Mouse (Mus musculus): ENCODE results near the gene Tmem182. TPM values are rescaled to one million over a fixed set of nuclear protein-coding genes. Genes with fewer than 3 reads are reported as not detected.
A peak's percentile ranks its signal among the peaks of the same experiment; 100 is the strongest.

Gene Tmem182
- total RNA-seq, 1 experiment = not detected

DNA sequence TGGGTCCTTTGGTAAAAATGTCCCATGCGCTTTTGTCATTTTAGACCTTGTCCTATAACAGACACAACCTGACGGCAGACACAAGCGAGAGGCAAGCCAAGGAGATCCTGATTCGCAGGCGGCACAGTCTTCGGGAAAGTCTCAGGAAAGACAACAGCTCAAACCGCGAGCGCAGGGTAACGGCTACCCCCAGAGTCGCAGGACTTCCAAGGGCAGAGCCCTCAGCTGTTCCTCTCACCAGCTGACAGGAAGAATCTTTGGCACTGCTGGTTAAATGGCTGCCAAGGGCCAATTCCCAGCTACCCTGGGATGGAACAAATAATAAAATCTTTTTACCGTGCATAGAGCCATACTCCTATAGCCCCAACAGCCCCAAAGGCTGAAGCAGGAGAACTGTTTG, 39.9 kb upstream of the Tmem182 start:
- Histone ChIP-seq H3K27ac (ENCODE audit: insufficient read depth, low read depth, low read length, poor library complexity, severe bottlenecking) (no peak overlapping the region), H3K36me3 (ENCODE audit: control insufficient read depth, insufficient read depth, low read length, poor library complexity, severe bottlenecking) (no peaks in the 10 kb centered on the region), H3K4me1 (ENCODE audit: control insufficient read depth in 2 of 2, insufficient read depth in 2 of 2, low read length in 2 of 2, poor library complexity in 1 of 2) (no peaks in the 10 kb centered on the region), H3K4me3 (ENCODE audit: insufficient read depth in 1 of 2, low read depth in 1 of 2, low read length in 2 of 2, poor library complexity in 1 of 2, severe bottlenecking in 1 of 2) (no peak overlapping the region), H3K9ac (ENCODE audit: insufficient read depth, low read depth, low read length, poor library complexity, severe bottlenecking) (no peak overlapping the region), H3K9me3 (ENCODE audit: control insufficient read depth, insufficient read depth, low read depth, low read length) (no peaks in the 10 kb centered on the region)
- TF ChIP-seq CHD2 (IDR thresholded peaks at IDR 0.05; ENCODE audit: low read depth, low read length) = no peak
- no peak for TF ChIP-seq ZNF384 (IDR thresholded peaks at IDR 0.05; ENCODE audit: low read depth, low read length)
- TF ChIP-seq HCFC1 (IDR thresholded peaks at IDR 0.05; ENCODE audit: borderline replicate concordance, insufficient read depth, low read length) = no peak
- no peak for TF ChIP-seq MAFK (IDR thresholded peaks at IDR 0.05; ENCODE audit: insufficient read depth, low read depth, low read length)
- TF ChIP-seq ZC3H11A (IDR thresholded peaks at IDR 0.05; ENCODE audit: borderline replicate concordance, low read depth, low read length) = no peak
- no peak for DNase-seq (ENCODE audit: low read depth, low spot score)
- in situ Hi-C loops (cut with MboI; ENCODE audit: low sequenced_read_pairs in 2 of 2, unreplicated experiment in 2 of 2) = no loop called here

DNA sequence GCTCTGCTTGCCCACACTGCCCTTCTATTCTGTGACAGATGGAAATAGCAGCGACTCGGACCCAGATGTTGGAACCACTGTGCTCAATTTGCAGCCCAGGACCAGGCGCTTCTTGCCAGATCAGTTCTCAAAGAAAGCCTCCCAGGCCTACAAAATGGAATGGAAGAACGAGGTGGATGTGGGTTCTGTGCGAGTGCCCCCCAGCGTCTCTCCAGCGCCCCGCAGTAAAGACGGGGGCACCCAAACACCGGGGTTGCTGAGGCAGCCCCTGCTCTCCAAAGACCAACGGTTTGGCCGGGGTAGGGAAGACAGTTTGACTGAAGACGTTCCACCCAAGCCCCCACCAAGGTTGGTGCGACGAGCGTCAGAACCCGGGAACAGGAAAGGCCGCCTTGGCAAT, 37.8 kb upstream of the Tmem182 start:
- DNase-seq (ENCODE audit: low read depth, low spot score) = no peak
- Histone ChIP-seq H3K27ac (ENCODE audit: insufficient read depth, low read depth, low read length, poor library complexity, severe bottlenecking) (no peak overlapping the region), H3K4me1 (ENCODE audit: control insufficient read depth in 2 of 2, insufficient read depth in 2 of 2, low read length in 2 of 2, poor library complexity in 1 of 2) (no peaks in the 10 kb centered on the region), H3K36me3 (ENCODE audit: control insufficient read depth, insufficient read depth, low read length, poor library complexity, severe bottlenecking) (no peaks in the 10 kb centered on the region), H3K9ac (ENCODE audit: insufficient read depth, low read depth, low read length, poor library complexity, severe bottlenecking) (no peak overlapping the region), H3K4me3 (ENCODE audit: insufficient read depth in 1 of 2, low read depth in 1 of 2, low read length in 2 of 2, poor library complexity in 1 of 2, severe bottlenecking in 1 of 2) (no peak overlapping the region), H3K9me3 (ENCODE audit: control insufficient read depth, insufficient read depth, low read depth, low read length) (no peaks in the 10 kb centered on the region)
- TF ChIP-seq ZC3H11A (IDR thresholded peaks at IDR 0.05; ENCODE audit: borderline replicate concordance, low read depth, low read length) (no peak), CHD2 (IDR thresholded peaks at IDR 0.05; ENCODE audit: low read depth, low read length) (no peak), HCFC1 (IDR thresholded peaks at IDR 0.05; ENCODE audit: borderline replicate concordance, insufficient read depth, low read length) (no peak), MAFK (IDR thresholded peaks at IDR 0.05; ENCODE audit: insufficient read depth, low read depth, low read length) (no peak), ZNF384 (IDR thresholded peaks at IDR 0.05; ENCODE audit: low read depth, low read length) (no peak)
- in situ Hi-C loops (cut with MboI; ENCODE audit: low sequenced_read_pairs in 2 of 2, unreplicated experiment in 2 of 2) = no loop called here

- DNase-seq (ENCODE audit: low read depth, low spot score) = peak; percentile 72
- no peaks in the 10 kb centered on the region for H3K9me3 ChIP-seq (ENCODE audit: control insufficient read depth, insufficient read depth, low read depth, low read length)
- no peak for TF ChIP-seq MAFK (IDR thresholded peaks at IDR 0.05; ENCODE audit: insufficient read depth, low read depth, low read length)
- no peak for TF ChIP-seq HCFC1 (IDR thresholded peaks at IDR 0.05; ENCODE audit: borderline replicate concordance, insufficient read depth, low read length)
- peak; percentile 51; the same call in 1 of the 2 replicates for TF ChIP-seq ZC3H11A (IDR thresholded peaks at IDR 0.05; ENCODE audit: borderline replicate concordance, low read depth, low read length)
- TF ChIP-seq CHD2 (IDR thresholded peaks at IDR 0.05; ENCODE audit: low read depth, low read length) = no peak
- in situ Hi-C loops (cut with MboI; ENCODE audit: low sequenced_read_pairs in 2 of 2, unreplicated experiment in 2 of 2) = no loop called here
- no peaks in the 10 kb centered on the region for H3K36me3 ChIP-seq (ENCODE audit: control insufficient read depth, insufficient read depth, low read length, poor library complexity, severe bottlenecking)
- no peak overlapping the region for H3K9ac ChIP-seq (ENCODE audit: insufficient read depth, low read depth, low read length, poor library complexity, severe bottlenecking)
- no peak overlapping the region for H3K27ac ChIP-seq (ENCODE audit: insufficient read depth, low read depth, low read length, poor library complexity, severe bottlenecking)
- H3K4me3 ChIP-seq (ENCODE audit: insufficient read depth in 1 of 2, low read depth in 1 of 2, low read length in 2 of 2, poor library complexity in 1 of 2, severe bottlenecking in 1 of 2) = peak overlapping the region in 1 of 2 experiments; percentile 30; a peak in 1 of 4 replicates
- H3K4me1 ChIP-seq (ENCODE audit: control insufficient read depth in 2 of 2, insufficient read depth in 2 of 2, low read length in 2 of 2, poor library complexity in 1 of 2) = no peaks in the 10 kb centered on the region
Observed at GRCm38 (mm10) chr1:40768606-40769005, 36.8 kb upstream of the Tmem182 start.

DNA sequence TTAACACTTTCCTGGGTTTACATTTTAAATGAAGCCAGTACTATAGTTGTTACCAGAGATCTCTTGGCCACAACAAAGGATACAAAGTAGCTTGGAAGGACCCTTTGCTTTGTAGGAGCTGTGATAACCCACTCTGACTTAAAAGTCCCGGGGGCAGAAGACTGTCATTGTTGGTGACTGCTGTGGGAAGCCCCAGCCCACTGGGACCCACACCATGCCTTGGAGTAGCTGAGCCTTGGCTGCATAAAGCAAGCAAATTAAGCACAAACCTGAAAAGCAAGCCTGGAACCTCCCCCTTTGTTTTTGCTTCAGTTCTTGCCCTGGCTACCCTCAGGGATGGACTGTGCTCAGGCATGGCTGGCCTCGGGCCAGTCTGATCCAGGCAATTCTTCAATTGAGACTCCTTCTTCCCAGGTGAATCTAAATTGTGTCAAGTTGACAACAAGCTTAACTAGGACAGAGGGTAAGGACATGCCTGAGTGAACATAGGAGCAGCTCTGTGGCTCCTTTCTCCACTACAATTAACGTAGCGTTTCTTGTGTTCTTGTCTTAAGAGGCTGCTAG, 36.0 kb upstream of the Tmem182 start:
- H3K9ac ChIP-seq (ENCODE audit: insufficient read depth, low read depth, low read length, poor library complexity, severe bottlenecking) = no peak overlapping the region
- peaks cover 2% of the 10 kb centered on the region; the same call in 1 of the 2 replicates for H3K36me3 ChIP-seq (ENCODE audit: control insufficient read depth, insufficient read depth, low read length, poor library complexity, severe bottlenecking)
- no peaks in the 10 kb centered on the region for H3K9me3 ChIP-seq (ENCODE audit: control insufficient read depth, insufficient read depth, low read depth, low read length)
- TF ChIP-seq HCFC1 (IDR thresholded peaks at IDR 0.05; ENCODE audit: borderline replicate concordance, insufficient read depth, low read length) = no peak
- no peak for TF ChIP-seq MAFK (IDR thresholded peaks at IDR 0.05; ENCODE audit: insufficient read depth, low read depth, low read length)
- no peak for TF ChIP-seq CHD2 (IDR thresholded peaks at IDR 0.05; ENCODE audit: low read depth, low read length)
- TF ChIP-seq ZNF384 (IDR thresholded peaks at IDR 0.05; ENCODE audit: low read depth, low read length) = no peak
- no peak for TF ChIP-seq ZC3H11A (IDR thresholded peaks at IDR 0.05; ENCODE audit: borderline replicate concordance, low read depth, low read length)
- in situ Hi-C loops (cut with MboI; ENCODE audit: low sequenced_read_pairs in 2 of 2, unreplicated experiment in 2 of 2) = no loop called here
- H3K4me3 ChIP-seq (ENCODE audit: insufficient read depth in 1 of 2, low read depth in 1 of 2, low read length in 2 of 2, poor library complexity in 1 of 2, severe bottlenecking in 1 of 2) = no peak overlapping the region
- no peak overlapping the region for H3K27ac ChIP-seq (ENCODE audit: insufficient read depth, low read depth, low read length, poor library complexity, severe bottlenecking)
- DNase-seq (ENCODE audit: low read depth, low spot score) = no peak
- H3K4me1 ChIP-seq (ENCODE audit: control insufficient read depth in 2 of 2, insufficient read depth in 2 of 2, low read length in 2 of 2, poor library complexity in 1 of 2) = no peaks in the 10 kb centered on the region

All from ES-E14 (cell line).